Mouse (Mus musculus): ENCODE measurements around the gene Lamc1. TPM values are rescaled to one million over a fixed set of nuclear protein-coding genes. Genes with fewer than 3 reads are reported as not detected.

The Lamc1 gene
- total and polyA plus RNA-seq, 3 experiments: 13.1 to 174 (median 32.4) TPM

GRCm38 (mm10) chr1:153215676-153216075, 116.9 kb downstream of the Lamc1 start:
- Histone ChIP-seq H3K4me3 (ENCODE audit: control insufficient read depth in 1 of 2, insufficient read depth in 1 of 2, low read depth in 2 of 2, low read length in 2 of 2) (no peak overlapping the region), H3K9ac (ENCODE audit: control insufficient read depth, low read depth, low read length, poor library complexity, severe bottlenecking) (no peak overlapping the region), H3K27me3 (ENCODE audit: control insufficient read depth in 1 of 2, insufficient read depth in 2 of 2, low read length in 2 of 2) (peaks cover 0 to 2% of the 10 kb centered on the region in 2 experiments; a peak in 2 of 4 replicates), H3K27ac (ENCODE audit: control insufficient read depth, low read depth, low read length) (no peak overlapping the region), H3K4me1 (ENCODE audit: control insufficient read depth in 1 of 2, insufficient read depth in 2 of 2, low read length in 2 of 2) (no peaks in the 10 kb centered on the region), H3K36me3 (ENCODE audit: control insufficient read depth in 1 of 2, insufficient read depth in 2 of 2, low read length in 2 of 2) (no peaks in the 10 kb centered on the region), H3K9me3 (replicated peaks; ENCODE audit: insufficient read depth, low read length) (no peaks in the 10 kb centered on the region), H3K79me2 (ENCODE audit: control insufficient read depth, insufficient read depth, low read length, poor library complexity) (no peaks in the 10 kb centered on the region)
- DNase-seq (ENCODE audit: low read depth, low spot score): no peak
- TF ChIP-seq ETS1 (IDR thresholded peaks at IDR 0.05; ENCODE audit: low read depth, low read length): no peak
- TF ChIP-seq E2F4 (IDR thresholded peaks at IDR 0.05; ENCODE audit: borderline replicate concordance, low read depth, low read length): no peak
- no peak for TF ChIP-seq ZKSCAN1 (IDR thresholded peaks at IDR 0.05; ENCODE audit: low read depth, low read length)
- TF ChIP-seq CHD1 (IDR thresholded peaks at IDR 0.05; ENCODE audit: low read depth, low read length): no peak
- no peak for TF ChIP-seq ZMIZ1 (IDR thresholded peaks at IDR 0.05; ENCODE audit: low read depth, low read length)
- TF ChIP-seq ELF1 (IDR thresholded peaks at IDR 0.05; ENCODE audit: low read depth, low read length): no peak

- Histone ChIP-seq H3K9ac (ENCODE audit: control insufficient read depth, low read depth, low read length, poor library complexity, severe bottlenecking) (no peak overlapping the region), H3K4me3 (ENCODE audit: control insufficient read depth in 1 of 2, insufficient read depth in 1 of 2, low read depth in 2 of 2, low read length in 2 of 2) (no peak overlapping the region), H3K4me1 (ENCODE audit: control insufficient read depth in 1 of 2, insufficient read depth in 2 of 2, low read length in 2 of 2) (no peaks in the 10 kb centered on the region), H3K27me3 (ENCODE audit: control insufficient read depth in 1 of 2, insufficient read depth in 2 of 2, low read length in 2 of 2) (peaks cover 0 to 6% of the 10 kb centered on the region in 2 experiments; a peak in 2 of 4 replicates), H3K79me2 (ENCODE audit: control insufficient read depth, insufficient read depth, low read length, poor library complexity) (no peaks in the 10 kb centered on the region), H3K27ac (ENCODE audit: control insufficient read depth, low read depth, low read length) (no peak overlapping the region), H3K9me3 (replicated peaks; ENCODE audit: insufficient read depth, low read length) (no peaks in the 10 kb centered on the region), H3K36me3 (ENCODE audit: control insufficient read depth in 1 of 2, insufficient read depth in 2 of 2, low read length in 2 of 2) (no peaks in the 10 kb centered on the region)
- no peak for TF ChIP-seq GATA1 (IDR thresholded peaks at IDR 0.05; ENCODE audit: low read depth, low read length)
- no peak for TF ChIP-seq E2F4 (IDR thresholded peaks at IDR 0.05; ENCODE audit: borderline replicate concordance, low read depth, low read length)
- TF ChIP-seq MYB (IDR thresholded peaks at IDR 0.05; ENCODE audit: low read depth, low read length): no peak
- no peak for TF ChIP-seq POLR2A (IDR thresholded peaks at IDR 0.05; ENCODE audit: control insufficient read depth in 1 of 2, insufficient read depth in 1 of 2, low read depth in 1 of 2, low read length in 2 of 2, poor library complexity in 1 of 2)
- no peak for TF ChIP-seq ZMIZ1 (IDR thresholded peaks at IDR 0.05; ENCODE audit: low read depth, low read length)
- TF ChIP-seq USF1 (IDR thresholded peaks at IDR 0.05; ENCODE audit: low read depth, low read length): no peak
- no peak for TF ChIP-seq USF2 (IDR thresholded peaks at IDR 0.05; ENCODE audit: borderline replicate concordance in 1 of 2, insufficient read depth in 1 of 2, low read depth in 1 of 2, low read length in 2 of 2)
- no peak for DNase-seq (ENCODE audit: low read depth, low spot score)
Measured at GRCm38 (mm10) chr1:153210992-153211391, 121.6 kb downstream of the Lamc1 start.

- H3K27me3 ChIP-seq (ENCODE audit: control insufficient read depth in 1 of 2, insufficient read depth in 2 of 2, low read length in 2 of 2): peaks cover 0 to 8% of the 10 kb centered on the region in 2 experiments; a peak in 3 of 4 replicates
- TF ChIP-seq ZKSCAN1 (IDR thresholded peaks at IDR 0.05; ENCODE audit: low read depth, low read length) (no peak), USF1 (IDR thresholded peaks at IDR 0.05; ENCODE audit: low read depth, low read length) (no peak), ZC3H11A (IDR thresholded peaks at IDR 0.05; ENCODE audit: low read depth, low read length) (no peak), TBP (IDR thresholded peaks at IDR 0.05; ENCODE audit: low read depth, low read length) (no peak), RCOR1 (IDR thresholded peaks at IDR 0.05; ENCODE audit: low read depth, low read length) (no peak), ELF1 (IDR thresholded peaks at IDR 0.05; ENCODE audit: low read depth, low read length) (no peak), CHD1 (IDR thresholded peaks at IDR 0.05; ENCODE audit: low read depth, low read length) (no peak), ETS1 (IDR thresholded peaks at IDR 0.05; ENCODE audit: low read depth, low read length) (no peak), UBTF (IDR thresholded peaks at IDR 0.05; ENCODE audit: borderline replicate concordance, insufficient read depth, low read depth, low read length) (no peak), MYB (IDR thresholded peaks at IDR 0.05; ENCODE audit: low read depth, low read length) (no peak), EP300 (IDR thresholded peaks at IDR 0.05; ENCODE audit: low read depth in 1 of 2, low read length in 2 of 2) (no peak), POLR2AphosphoS5 (IDR thresholded peaks at IDR 0.05; ENCODE audit: borderline replicate concordance, low read depth, low read length) (no peak)
- no peak overlapping the region for H3K4me3 ChIP-seq (ENCODE audit: control insufficient read depth in 1 of 2, insufficient read depth in 1 of 2, low read depth in 2 of 2, low read length in 2 of 2)
- no peaks in the 10 kb centered on the region for H3K4me1 ChIP-seq (ENCODE audit: control insufficient read depth in 1 of 2, insufficient read depth in 2 of 2, low read length in 2 of 2)
- DNase-seq (ENCODE audit: low read depth, low spot score): no peak
- H3K79me2 ChIP-seq (ENCODE audit: control insufficient read depth, insufficient read depth, low read length, poor library complexity): no peaks in the 10 kb centered on the region
- no peaks in the 10 kb centered on the region for H3K9me3 ChIP-seq (replicated peaks; ENCODE audit: insufficient read depth, low read length)
- no peak overlapping the region for H3K9ac ChIP-seq (ENCODE audit: control insufficient read depth, low read depth, low read length, poor library complexity, severe bottlenecking)
- H3K27ac ChIP-seq (ENCODE audit: control insufficient read depth, low read depth, low read length): no peak overlapping the region
- H3K36me3 ChIP-seq (ENCODE audit: control insufficient read depth in 1 of 2, insufficient read depth in 2 of 2, low read length in 2 of 2): no peaks in the 10 kb centered on the region
Measured at GRCm38 (mm10) chr1:153210198-153210597, 122.4 kb downstream of the Lamc1 start.

All from MEL (cell line).